Mouse (Mus musculus) limb, embryonic 14.5 days (tissue): ENCODE results near the gene Med16. TPM values are rescaled to one million over a fixed set of nuclear protein-coding genes. Genes with fewer than 3 reads are reported as not detected.

ENCODE experiments used
- ATAC-seq: fragments of 200-750 bp; cut with Nextera tagmentation; 2 replicates; pipeline ENCODE4 v1.8.0; 2017; ENCODE audit warnings: low read depth, moderate number of reproducible peaks, moderate TSS enrichment; ENCODE audit not compliant: low FRiP score
- DNase-seq: peaks from one replicate; pipeline ENCODE4 v3.0.0-alpha.2; 2015; ENCODE audit warnings: low spot score
- H3K27ac ChIP-seq: fragments of 300-500 bp; sonication (generic); replicated peaks from 2 replicates; pipeline ENCODE4 v1.5.1; 2014; ENCODE audit warnings: low read depth, mild to moderate bottlenecking, low read length, moderate library complexity, mixed read lengths
- H3K27me3 ChIP-seq: fragments of 300-500 bp; sonication (generic); 2 replicates; pipeline ENCODE4 v1.6.1; 2014; ENCODE audit warnings: low read length, mixed read lengths; ENCODE audit not compliant: control insufficient read depth, insufficient read depth
- H3K36me3 ChIP-seq: fragments of 300-500 bp; sonication (generic); 2 replicates; pipeline ENCODE4 v1.6.1; 2014; ENCODE audit warnings: mild to moderate bottlenecking, low read length, moderate library complexity, mixed read lengths; ENCODE audit not compliant: control insufficient read depth, insufficient read depth
- H3K4me1 ChIP-seq: fragments of 300-500 bp; sonication (generic); 2 replicates; pipeline ENCODE4 v1.6.1; 2014; ENCODE audit warnings: antibody characterized with exemption, low read length, mixed read lengths; ENCODE audit not compliant: control insufficient read depth, insufficient read depth
- H3K4me2 ChIP-seq: fragments of 300-500 bp; sonication (generic); replicated peaks from 2 replicates; pipeline ENCODE4 v1.6.1; 2014; ENCODE audit warnings: low read depth, mild to moderate bottlenecking, low read length, moderate library complexity; ENCODE audit not compliant: severe bottlenecking
- H3K4me3 ChIP-seq: fragments of 300-500 bp; sonication (generic); replicated peaks from 2 replicates; pipeline ENCODE4 v1.5.1; 2014; ENCODE audit warnings: low read length
- H3K9ac ChIP-seq: fragments of 300-500 bp; sonication (generic); 2 replicates; pipeline ENCODE4 v1.6.1; 2014; ENCODE audit warnings: mild to moderate bottlenecking, low read depth, low read length, moderate library complexity; ENCODE audit not compliant: severe bottlenecking
- H3K9me3 ChIP-seq: fragments of 300-500 bp; sonication (generic); 2 replicates; pipeline ENCODE4 v1.6.1; 2016; ENCODE audit warnings: low read length; ENCODE audit not compliant: control insufficient read depth
- POLR2A ChIP-seq: fragments of 200-500 bp; IDR thresholded peaks from 2 replicates; pipeline ENCODE4 v1.8.0; 2012; ENCODE audit warnings: inconsistent platforms, mild to moderate bottlenecking, moderate library complexity, borderline replicate concordance; ENCODE audit not compliant: insufficient read depth, insufficient read length; ENCODE audit errors: extremely low read depth
- WGBS: fragments of 180-500 bp; shearing (Covaris S2); extraction: QIAGEN DNeasy Blood & Tissue Kit; methylation state at CpG from one replicate; pipeline ENCODE4 v1.1.7; 2014; 5-methylcytosine and 5-hydroxymethylcytosine counted together
- polyA plus RNA-seq, 2 experiments: library from polyadenylated mRNA; depleted of rRNA in 1 of 2; stranded (reverse) in 1 of 2; unstranded in 1 of 2; fragments of >200 nt; fragmentation: Nextera tagmentation in 1 of 2; extraction: Ambion mirVana in 1 of 2; gene quantifications; 2 replicates each; pipeline versions ENCODE4 v1.2.1 to v1.2.3; 2012 to 2014

Gene Med16
- polyA plus RNA-seq, 2 experiments = 33.4 to 54.6 TPM

DNA sequence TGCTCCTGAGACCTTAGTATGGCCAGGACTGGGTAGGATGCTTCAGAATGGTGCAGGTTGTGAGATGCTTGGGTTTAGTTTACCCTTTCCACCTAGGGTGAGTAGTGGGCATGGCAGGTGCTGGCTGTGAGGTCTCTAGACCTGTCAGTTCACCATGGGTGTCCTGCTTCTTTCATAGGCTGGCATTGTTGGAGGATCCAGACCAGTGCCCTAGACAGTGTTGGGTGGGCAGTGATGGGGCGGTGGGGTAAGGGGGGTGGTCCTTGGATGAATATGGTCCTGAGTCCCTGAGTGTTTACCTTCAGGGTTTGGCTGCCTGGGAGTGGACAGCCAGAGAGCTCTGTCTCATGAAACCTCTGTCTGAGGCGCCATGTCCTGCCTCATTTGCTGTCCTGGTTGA lies 50.8 kb downstream of the Med16 start:
- Histone ChIP-seq H3K36me3 (peaks cover 73% of the 10 kb centered on the region), H3K4me3 (peak overlapping the region; percentile 99), H3K9me3 (no peaks in the 10 kb centered on the region), H3K4me2 (peak overlapping the region; percentile 98), H3K27ac (no peak overlapping the region), H3K27me3 (no peaks in the 10 kb centered on the region), H3K4me1 (peaks cover 29% of the 10 kb centered on the region), H3K9ac (peak overlapping the region; percentile 25; the same call in 1 of the 2 replicates)
- DNase-seq (no peak), ATAC-seq (no peak)
- WGBS = 74% methylated on average over 2 of the region's 2 CpGs
- no peak for TF ChIP-seq POLR2A

DNA sequence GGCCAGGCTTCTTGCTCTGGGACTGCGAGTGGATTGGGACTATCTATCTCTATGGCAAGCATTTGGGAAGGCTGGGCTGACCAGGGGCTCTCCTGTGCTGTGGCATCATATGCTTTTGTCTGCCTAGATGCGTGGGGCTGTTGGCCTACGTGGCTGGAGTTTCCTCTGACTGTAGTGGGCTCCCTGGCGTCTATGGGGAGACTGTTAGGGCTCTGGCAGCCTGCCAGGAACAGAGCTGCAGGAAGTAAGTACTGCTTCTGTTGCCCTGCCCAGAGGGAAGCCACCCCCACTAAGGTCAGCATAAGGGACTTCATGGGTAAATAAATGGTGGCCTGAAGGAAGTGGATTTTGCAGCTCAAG lies 51.3 kb downstream of the Med16 start:
- Histone ChIP-seq H3K36me3 (peaks cover 68% of the 10 kb centered on the region), H3K27me3 (no peaks in the 10 kb centered on the region), H3K27ac (no peak overlapping the region; the same call in 1 of the 2 replicates), H3K9ac (peak overlapping the region; percentile 99), H3K9me3 (no peaks in the 10 kb centered on the region), H3K4me2 (peak overlapping the region; percentile 98), H3K4me1 (peaks cover 34% of the 10 kb centered on the region), H3K4me3 (peak overlapping the region; percentile 99)
- TF ChIP-seq POLR2A = no peak
- peak; percentile 60 for DNase-seq
- 22% methylated on average over 4 of the region's 4 CpGs for WGBS
- ATAC-seq = no peak

DNA sequence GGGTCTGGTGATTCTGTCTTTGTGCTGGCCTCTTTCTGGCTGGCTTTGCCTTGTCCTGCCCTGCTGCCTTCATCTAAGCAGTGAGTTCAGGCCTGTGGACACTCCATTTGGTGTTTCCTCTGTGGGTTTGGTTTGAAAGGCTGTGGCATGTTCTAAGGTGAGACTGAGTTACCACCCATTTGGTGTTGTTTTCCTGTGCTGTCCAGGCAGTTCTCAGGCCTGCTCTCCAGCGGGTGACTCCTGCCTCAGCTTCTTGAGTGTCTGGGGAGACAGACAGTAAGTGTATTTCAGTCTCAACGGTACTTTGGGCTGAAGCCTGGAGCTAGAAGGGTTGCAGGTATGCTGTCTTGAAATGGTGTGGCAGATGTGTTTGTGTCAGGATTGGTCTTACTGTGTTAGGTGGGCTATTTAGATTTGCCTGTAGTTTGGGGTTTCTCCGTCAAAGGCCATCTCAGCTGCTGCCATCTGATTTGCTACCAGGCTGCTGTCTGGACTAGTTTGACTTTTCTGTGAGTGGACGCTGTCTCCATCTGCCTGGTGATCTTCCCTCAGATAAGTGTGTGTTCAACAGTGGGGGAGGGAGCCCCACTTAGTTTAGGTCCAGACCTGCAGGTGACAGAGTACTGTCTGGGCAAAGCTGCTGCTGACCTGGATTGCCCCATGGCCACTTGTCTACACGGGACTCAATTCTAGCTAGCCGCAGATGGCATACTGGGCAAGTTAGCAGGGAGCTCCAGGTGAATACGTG lies 51.8 kb downstream of the Med16 start:
- Histone ChIP-seq H3K4me2 (peak overlapping the region; percentile 98), H3K9me3 (no peaks in the 10 kb centered on the region), H3K9ac (peak overlapping the region; percentile 99), H3K4me3 (peak overlapping the region; percentile 99), H3K36me3 (peaks cover 62% of the 10 kb centered on the region), H3K4me1 (peaks cover 40% of the 10 kb centered on the region), H3K27me3 (no peaks in the 10 kb centered on the region), H3K27ac (no peak overlapping the region; the same call in 1 of the 2 replicates)
- ATAC-seq (no peak), DNase-seq (no peak)
- no peak for TF ChIP-seq POLR2A
- WGBS = 42% methylated on average over 7 of the region's 7 CpGs

DNA sequence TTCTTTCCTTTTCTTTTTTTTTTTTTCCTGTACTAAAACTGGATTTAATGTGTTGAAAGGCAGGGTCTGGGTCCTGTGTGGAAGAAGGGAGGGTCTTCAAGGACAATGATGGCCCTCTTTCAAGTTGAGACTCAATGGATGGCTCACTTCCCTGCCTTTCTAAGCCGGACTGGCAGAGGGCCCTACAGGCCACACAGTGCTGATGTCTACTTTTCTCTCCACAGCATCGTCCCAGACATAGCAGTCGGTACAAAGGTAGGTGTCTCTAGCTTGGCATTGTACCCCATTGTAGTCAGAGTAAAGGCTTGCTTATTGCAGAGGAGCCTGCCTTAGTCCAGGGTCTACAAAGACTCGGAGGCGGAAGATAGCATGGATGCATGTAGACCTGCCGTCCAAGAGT lies 52.4 kb downstream of the Med16 start:
- peaks cover 46% of the 10 kb centered on the region for H3K4me1 ChIP-seq
- no peak for TF ChIP-seq POLR2A
- no peaks in the 10 kb centered on the region for H3K9me3 ChIP-seq
- peak overlapping the region; percentile 99 for H3K9ac ChIP-seq
- ATAC-seq (no peak), DNase-seq (no peak)
- WGBS = 36% methylated on average over 6 of the region's 6 CpGs
- no peak overlapping the region; the same call in 1 of the 2 replicates for H3K27ac ChIP-seq
- H3K4me2 ChIP-seq = peak overlapping the region; percentile 98
- peaks cover 56% of the 10 kb centered on the region for H3K36me3 ChIP-seq
- H3K27me3 ChIP-seq = no peaks in the 10 kb centered on the region
- H3K4me3 ChIP-seq = peak overlapping the region; percentile 99

DNA sequence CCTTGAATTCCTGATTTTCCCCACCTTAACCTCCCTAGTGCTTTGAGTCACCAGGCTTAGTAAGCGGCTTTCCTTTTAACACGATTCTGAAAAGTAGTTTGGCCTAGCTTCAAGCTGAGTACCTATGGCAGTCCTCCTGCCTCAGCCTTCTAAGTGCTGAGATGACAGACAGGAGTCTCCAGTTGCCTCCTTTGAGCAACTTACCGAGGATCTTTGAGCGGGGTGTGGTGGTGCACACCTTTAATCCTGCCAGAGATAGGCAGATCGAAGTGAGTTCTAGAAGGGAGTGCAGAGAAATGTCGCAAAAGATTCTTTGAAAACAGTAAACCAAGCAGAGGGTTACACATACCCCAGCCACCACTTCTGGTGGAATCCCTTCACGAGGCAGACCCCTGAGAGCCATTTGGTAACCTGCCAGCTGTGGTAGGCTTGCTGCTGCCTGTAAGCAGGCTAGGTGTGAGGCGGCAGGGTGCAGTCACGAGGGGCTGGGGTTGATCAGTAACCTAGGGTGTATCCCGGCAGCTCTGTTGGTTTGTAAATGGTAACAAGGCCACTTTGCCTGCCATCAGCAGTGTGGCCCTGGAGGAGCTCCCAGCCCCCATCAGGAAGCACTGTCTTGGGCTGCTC lies 53.1 kb downstream of the Med16 start:
- H3K9me3 ChIP-seq = no peaks in the 10 kb centered on the region
- WGBS = 2% methylated on average over 10 of the region's 10 CpGs
- peak overlapping the region; percentile 99 for H3K9ac ChIP-seq
- peak; percentile 58 for DNase-seq
- peak overlapping the region; percentile 98 for H3K4me2 ChIP-seq
- H3K4me1 ChIP-seq = peaks cover 47% of the 10 kb centered on the region
- TF ChIP-seq POLR2A = no peak
- H3K27ac ChIP-seq = no peak overlapping the region; the same call in 1 of the 2 replicates
- no peak for ATAC-seq
- H3K27me3 ChIP-seq = no peaks in the 10 kb centered on the region
- peak overlapping the region; percentile 99 for H3K4me3 ChIP-seq
- H3K36me3 ChIP-seq = peaks cover 50% of the 10 kb centered on the region
